Mouse (Mus musculus) neural tube, embryonic 11.5 days (tissue): ENCODE data around the gene Pou2af1. TPM values are rescaled to one million over a fixed set of nuclear protein-coding genes. Genes with fewer than 3 reads are reported as not detected.

Source experiments
- ATAC-seq: fragments of 200-750 bp; cut with Nextera tagmentation; 2 replicates; pipeline ENCODE4 v1.8.0; 2017; ENCODE audit warnings: moderate number of reproducible peaks, mild to moderate bottlenecking, moderate TSS enrichment, moderate library complexity; ENCODE audit not compliant: insufficient read depth, low FRiP score, low TSS enrichment
- DNase-seq: peaks from one replicate; pipeline ENCODE4 v3.0.0-alpha.2; 2015; ENCODE audit warnings: low spot score
- H3K27ac ChIP-seq: fragments of 300-500 bp; sonication (generic); 2 replicates; pipeline ENCODE4 v1.5.1; 2014; ENCODE audit warnings: low read depth, mild to moderate bottlenecking, low read length
- H3K27me3 ChIP-seq: fragments of 300-500 bp; sonication (generic); 2 replicates; pipeline ENCODE4 v1.6.1; 2014; ENCODE audit warnings: mild to moderate bottlenecking, low read length, mixed read lengths; ENCODE audit not compliant: control insufficient read depth, insufficient read depth
- H3K36me3 ChIP-seq: fragments of 300-500 bp; sonication (generic); 2 replicates; pipeline ENCODE4 v1.6.1; 2014; ENCODE audit warnings: mild to moderate bottlenecking, low read length, moderate library complexity, mixed read lengths; ENCODE audit not compliant: control insufficient read depth, insufficient read depth
- H3K4me1 ChIP-seq: fragments of 300-500 bp; sonication (generic); 2 replicates; pipeline ENCODE4 v1.6.1; 2014; ENCODE audit warnings: low read length, mixed read lengths; ENCODE audit not compliant: control insufficient read depth, insufficient read depth
- H3K4me2 ChIP-seq: fragments of 300-500 bp; sonication (generic); 2 replicates; pipeline ENCODE4 v1.6.1; 2014; ENCODE audit warnings: low read depth, mild to moderate bottlenecking, moderate library complexity
- H3K4me3 ChIP-seq: fragments of 300-500 bp; sonication (generic); 2 replicates; pipeline ENCODE4 v1.5.1; 2014; ENCODE audit warnings: low read depth, low read length
- H3K9ac ChIP-seq: fragments of 300-500 bp; sonication (generic); 2 replicates; pipeline ENCODE4 v1.6.1; 2014; ENCODE audit warnings: mild to moderate bottlenecking, low read length
- H3K9me3 ChIP-seq: fragments of 300-500 bp; sonication (generic); 2 replicates; pipeline ENCODE4 v1.6.1; 2016; ENCODE audit warnings: low read length; ENCODE audit not compliant: control insufficient read depth
- WGBS: fragments of 180-500 bp; shearing (Covaris S2); extraction: QIAGEN DNeasy Blood & Tissue Kit; methylation state at CpG from one replicate; pipeline ENCODE4 v1.1.7; 2014; 5-methylcytosine and 5-hydroxymethylcytosine counted together
- polyA plus RNA-seq: library from polyadenylated mRNA; unstranded; fragments of >200 nt; fragmentation: Nextera tagmentation; extraction: Ambion mirVana; gene quantifications from 2 replicates; pipeline ENCODE4 v1.2.1, GENCODE M21; 2014

Pou2af1 gene
- polyA plus RNA-seq, 1 experiment from 2014 or later: not detected

- H3K4me2 ChIP-seq: no peak overlapping the region
- no peak for DNase-seq
- H3K36me3 ChIP-seq: no peaks in the 10 kb centered on the region
- H3K4me3 ChIP-seq: no peak overlapping the region
- H3K4me1 ChIP-seq: no peaks in the 10 kb centered on the region
- 89% methylated on average over 1 of the region's 1 CpGs for WGBS
- H3K27ac ChIP-seq: no peak overlapping the region
- H3K9me3 ChIP-seq: no peaks in the 10 kb centered on the region
- H3K9ac ChIP-seq: no peak overlapping the region
- no peak for ATAC-seq
- no peaks in the 10 kb centered on the region for H3K27me3 ChIP-seq
Observed at GRCm38 (mm10) chr9:51175722-51176121, 37.8 kb upstream of the Pou2af1 start.

GRCm38 (mm10) chr9:51178297-51178696, 35.2 kb upstream of the Pou2af1 start:
- ATAC-seq: no peak
- H3K4me2 ChIP-seq: no peak overlapping the region
- WGBS: 91% methylated on average over 1 of the region's 1 CpGs

GRCm38 (mm10) chr9:51180621-51181020, 32.9 kb upstream of the Pou2af1 start:
- H3K4me2 ChIP-seq: no peak overlapping the region
- H3K27me3 ChIP-seq: no peaks in the 10 kb centered on the region
- 91% methylated on average over 5 of the region's 5 CpGs for WGBS
- H3K9me3 ChIP-seq: no peaks in the 10 kb centered on the region
- H3K36me3 ChIP-seq: no peaks in the 10 kb centered on the region
- H3K27ac ChIP-seq: no peak overlapping the region
- H3K4me1 ChIP-seq: no peaks in the 10 kb centered on the region
- no peak for ATAC-seq
- H3K9ac ChIP-seq: no peak overlapping the region
- no peak for DNase-seq
- no peak overlapping the region for H3K4me3 ChIP-seq

More at GRCm38 (mm10) chr9:51178297-51178696, 35.2 kb upstream of the Pou2af1 start:
- H3K36me3 ChIP-seq: no peaks in the 10 kb centered on the region
- H3K9me3 ChIP-seq: no peaks in the 10 kb centered on the region
- H3K27ac ChIP-seq: no peak overlapping the region
- DNase-seq: no peak
- no peak overlapping the region for H3K4me3 ChIP-seq
- no peak overlapping the region for H3K9ac ChIP-seq
- H3K27me3 ChIP-seq: no peaks in the 10 kb centered on the region
- H3K4me1 ChIP-seq: no peaks in the 10 kb centered on the region

- no peaks in the 10 kb centered on the region for H3K4me1 ChIP-seq
- H3K36me3 ChIP-seq: no peaks in the 10 kb centered on the region
- DNase-seq: no peak
- H3K9me3 ChIP-seq: no peaks in the 10 kb centered on the region
- no peak overlapping the region for H3K27ac ChIP-seq
- no peak overlapping the region for H3K4me3 ChIP-seq
- H3K4me2 ChIP-seq: no peak overlapping the region
- H3K9ac ChIP-seq: no peak overlapping the region
- no peak for ATAC-seq
- no peaks in the 10 kb centered on the region for H3K27me3 ChIP-seq
- WGBS: 91% methylated on average over 15 of the region's 15 CpGs
Observed at GRCm38 (mm10) chr9:51182716-51183710, 30.5 kb upstream of the Pou2af1 start.

DNA sequence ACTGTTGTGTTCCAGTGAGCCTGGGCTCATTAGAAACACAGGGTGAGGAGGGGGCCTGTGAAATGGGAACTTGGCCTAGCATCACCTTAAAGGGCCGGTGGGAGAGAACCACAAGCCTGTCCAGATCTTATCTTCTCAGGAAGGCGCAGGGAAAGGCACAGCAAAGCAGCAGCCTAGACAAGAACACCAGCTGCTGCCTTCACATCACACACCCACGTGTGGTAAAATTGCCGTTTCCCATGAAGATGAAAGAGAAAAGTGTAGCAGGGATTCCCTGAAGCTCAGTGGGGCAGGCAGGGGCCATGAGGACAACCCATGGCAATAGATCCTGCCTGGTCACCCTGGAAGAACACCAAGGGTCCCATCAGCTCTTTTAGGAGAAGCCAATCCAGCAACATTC, 28.1 kb upstream of the Pou2af1 start:
- no peak for ATAC-seq
- H3K9ac ChIP-seq: no peak overlapping the region
- no peak for DNase-seq
- no peaks in the 10 kb centered on the region for H3K9me3 ChIP-seq
- no peaks in the 10 kb centered on the region for H3K4me1 ChIP-seq
- no peak overlapping the region for H3K4me3 ChIP-seq
- H3K27ac ChIP-seq: no peak overlapping the region
- WGBS: 67% methylated on average over 4 of the region's 4 CpGs
- H3K36me3 ChIP-seq: no peaks in the 10 kb centered on the region
- H3K27me3 ChIP-seq: no peaks in the 10 kb centered on the region
- H3K4me2 ChIP-seq: no peak overlapping the region

- Histone ChIP-seq H3K4me1 (no peaks in the 10 kb centered on the region), H3K9me3 (no peaks in the 10 kb centered on the region), H3K27ac (no peak overlapping the region), H3K4me3 (no peak overlapping the region), H3K36me3 (no peaks in the 10 kb centered on the region), H3K4me2 (no peak overlapping the region), H3K9ac (no peak overlapping the region), H3K27me3 (no peaks in the 10 kb centered on the region)
- 83% methylated on average over 5 of the region's 5 CpGs for WGBS
- ATAC-seq (no peak), DNase-seq (no peak)
Observed at GRCm38 (mm10) chr9:51185871-51186270, 27.6 kb upstream of the Pou2af1 start.

GRCm38 (mm10) chr9:51190655-51191054, 22.9 kb upstream of the Pou2af1 start:
- H3K4me2 ChIP-seq: no peak overlapping the region
- H3K4me3 ChIP-seq: no peak overlapping the region
- H3K36me3 ChIP-seq: no peaks in the 10 kb centered on the region
- no peaks in the 10 kb centered on the region for H3K27me3 ChIP-seq
- H3K27ac ChIP-seq: no peak overlapping the region
- H3K9ac ChIP-seq: no peak overlapping the region
- ATAC-seq (no peak), DNase-seq (no peak)
- no peaks in the 10 kb centered on the region for H3K4me1 ChIP-seq
- no peaks in the 10 kb centered on the region for H3K9me3 ChIP-seq
- WGBS: 91% methylated on average over 3 of the region's 3 CpGs

DNA sequence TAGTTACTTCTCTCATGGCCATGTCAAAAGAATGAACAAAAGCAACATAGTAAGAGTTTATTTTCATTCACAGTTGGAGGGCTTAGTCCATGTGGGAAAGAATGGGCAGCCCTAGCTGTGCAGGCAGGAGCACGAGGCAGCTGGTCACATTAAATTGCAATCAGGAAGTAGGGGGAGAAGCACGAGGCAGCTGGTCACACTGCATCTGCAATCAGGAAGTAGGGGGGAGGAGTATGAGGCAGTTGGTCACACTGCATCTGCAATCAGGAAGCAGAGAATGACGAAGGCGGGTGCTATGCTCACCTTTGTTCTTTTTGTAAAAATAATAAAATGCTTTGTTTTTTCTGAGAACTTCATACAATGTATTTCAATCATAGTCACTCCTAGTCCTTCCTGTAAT, 18.7 kb upstream of the Pou2af1 start:
- Histone ChIP-seq H3K9ac (no peak overlapping the region), H3K4me2 (no peak overlapping the region), H3K27me3 (no peaks in the 10 kb centered on the region), H3K4me3 (no peak overlapping the region), H3K36me3 (no peaks in the 10 kb centered on the region), H3K27ac (no peak overlapping the region), H3K9me3 (no peaks in the 10 kb centered on the region), H3K4me1 (no peaks in the 10 kb centered on the region)
- WGBS: 64% methylated on average over 4 of the region's 4 CpGs
- ATAC-seq (no peak), DNase-seq (no peak)

- H3K4me1 ChIP-seq: no peaks in the 10 kb centered on the region
- WGBS: 89% methylated on average over 2 of the region's 2 CpGs
- no peaks in the 10 kb centered on the region for H3K27me3 ChIP-seq
- H3K4me3 ChIP-seq: no peak overlapping the region
- H3K9me3 ChIP-seq: no peaks in the 10 kb centered on the region
- DNase-seq (no peak), ATAC-seq (no peak)
- no peak overlapping the region for H3K4me2 ChIP-seq
- no peak overlapping the region for H3K27ac ChIP-seq
- no peaks in the 10 kb centered on the region for H3K36me3 ChIP-seq
- no peak overlapping the region for H3K9ac ChIP-seq
Observed at GRCm38 (mm10) chr9:51208974-51209332, 4.6 kb upstream of the Pou2af1 start.
